Mouse (Mus musculus): ENCODE measurements at regions not wholly inside any gene's neighbourhood (a gene's known extent, or its start where the extent isn't known, plus 50 kb on each side); places are given as distances from the start of the nearest gene placed in this dataset.

GRCm38 (mm10) chr10:68606848-68607247, 65.2 kb upstream of the Cabcoco1 start:
- no peak for DNase-seq (ENCODE audit: low read depth)

GRCm38 (mm10) chr10:68611906-68612305, 70.2 kb upstream of the Cabcoco1 start:
- peak; percentile 4 for DNase-seq (ENCODE audit: low read depth)

- DNase-seq (ENCODE audit: low read depth) = no peak
Measured at GRCm38 (mm10) chr10:68612727-68613126, 71.0 kb upstream of the Cabcoco1 start.

- no peak for DNase-seq (ENCODE audit: low read depth)
Measured at GRCm38 (mm10) chr10:68623786-68624185, 82.1 kb upstream of the Cabcoco1 start.

- no peak for DNase-seq (ENCODE audit: low read depth)
Measured at GRCm38 (mm10) chr10:68625329-68625728, 83.6 kb upstream of the Cabcoco1 start.

- peak; percentile 2 for DNase-seq (ENCODE audit: low read depth)
Measured at GRCm38 (mm10) chr10:68625752-68626151, 84.1 kb upstream of the Cabcoco1 start.

- DNase-seq (ENCODE audit: low read depth) = no peak
Measured at GRCm38 (mm10) chr10:68629486-68629885, 87.8 kb upstream of the Cabcoco1 start.

GRCm38 (mm10) chr10:68633180-68633579, 90.3 kb upstream of the Tmem26 start:
- DNase-seq (ENCODE audit: low read depth) = no peak

- DNase-seq (ENCODE audit: low read depth) = no peak
Measured at GRCm38 (mm10) chr10:68652700-68653099, 70.7 kb upstream of the Tmem26 start.

GRCm38 (mm10) chr10:68655491-68655890, 68.0 kb upstream of the Tmem26 start:
- no peak for DNase-seq (ENCODE audit: low read depth)

- no peak for DNase-seq (ENCODE audit: low read depth)
Measured at GRCm38 (mm10) chr10:68666094-68666493, 57.4 kb upstream of the Tmem26 start.

- DNase-seq (ENCODE audit: low read depth) = no peak
Measured at GRCm38 (mm10) chr10:68669330-68669729, 54.1 kb upstream of the Tmem26 start.

- no peak for DNase-seq (ENCODE audit: low read depth)
Measured at GRCm38 (mm10) chr10:68669992-68670391, 53.5 kb upstream of the Tmem26 start.

GRCm38 (mm10) chr10:68672291-68672690, 51.2 kb upstream of the Tmem26 start:
- no peak for DNase-seq (ENCODE audit: low read depth)

- peak; percentile 53 for DNase-seq (ENCODE audit: low read depth)
Measured at GRCm38 (mm10) chr10:68673102-68673872, 50.2 kb upstream of the Tmem26 start.

Data from 416B (cell line).